Mouse (Mus musculus): Measurements from ENCODE around the gene Fgfr2. TPM values are rescaled to one million over a fixed set of nuclear protein-coding genes. Genes with fewer than 3 reads are reported as not detected.

Fgfr2 gene
- polyA plus RNA-seq, 1 experiment from 2014 or later = 92.5 TPM

- Histone ChIP-seq H3K4me3 (no peak overlapping the region), H3K27ac (no peak overlapping the region), H3K9me3 (no peaks in the 10 kb centered on the region), H3K27me3 (ENCODE audit: insufficient read depth, poor library complexity, severe bottlenecking) (no peaks in the 10 kb centered on the region), H3K36me3 (no peaks in the 10 kb centered on the region), H3K4me1 (replicated peaks) (peaks cover 7% of the 10 kb centered on the region)
- no peak for DNase-seq (ENCODE audit: low spot score)
- WGBS = 69% methylated on average over 3 of the region's 3 CpGs
These were observed 195.9 kb downstream of the Fgfr2 start for GRCm38 (mm10) chr7:132927201-132927600.

DNA sequence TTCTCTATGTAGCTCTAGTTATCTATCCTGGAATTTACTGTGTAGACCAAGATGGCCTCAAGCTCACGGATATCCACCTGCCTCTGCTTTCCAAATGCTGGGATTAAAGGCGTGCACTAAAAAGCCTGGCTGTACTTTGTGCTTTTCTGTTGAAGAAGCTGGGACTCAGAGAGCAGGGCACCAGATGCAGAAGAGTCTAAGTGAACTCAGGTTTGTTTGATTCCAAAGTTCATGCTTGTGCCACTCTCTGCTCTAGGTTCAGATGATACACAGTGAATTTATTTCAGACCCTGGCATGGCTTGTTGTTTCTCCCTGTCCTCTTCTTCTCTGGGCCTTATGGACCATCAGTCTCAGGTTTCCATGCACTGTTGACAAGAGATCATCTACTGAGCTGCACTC lies 197.9 kb downstream of the Fgfr2 start:
- H3K9me3 ChIP-seq = no peaks in the 10 kb centered on the region
- H3K27me3 ChIP-seq (ENCODE audit: insufficient read depth, poor library complexity, severe bottlenecking) = no peaks in the 10 kb centered on the region
- H3K36me3 ChIP-seq = no peaks in the 10 kb centered on the region
- 77% methylated on average over 2 of the region's 2 CpGs for WGBS
- no peak overlapping the region for H3K4me3 ChIP-seq
- H3K27ac ChIP-seq = no peak overlapping the region
- DNase-seq (ENCODE audit: low spot score) = no peak
- peaks cover 3% of the 10 kb centered on the region for H3K4me1 ChIP-seq (replicated peaks)

GRCm38 (mm10) chr7:132921971-132922370 lies 201.2 kb downstream of the Fgfr2 start:
- H3K36me3 ChIP-seq = no peaks in the 10 kb centered on the region
- 52% methylated on average over 3 of the region's 3 CpGs for WGBS
- H3K27ac ChIP-seq = no peak overlapping the region
- H3K9me3 ChIP-seq = peaks cover 6% of the 10 kb centered on the region
- no peak for DNase-seq (ENCODE audit: low spot score)
- H3K4me1 ChIP-seq (replicated peaks) = no peaks in the 10 kb centered on the region
- no peaks in the 10 kb centered on the region for H3K27me3 ChIP-seq (ENCODE audit: insufficient read depth, poor library complexity, severe bottlenecking)
- no peak overlapping the region for H3K4me3 ChIP-seq

GRCm38 (mm10) chr7:132903796-132904195 lies 219.4 kb downstream of the Fgfr2 start:
- 85% methylated on average over 3 of the region's 3 CpGs for WGBS

DNA sequence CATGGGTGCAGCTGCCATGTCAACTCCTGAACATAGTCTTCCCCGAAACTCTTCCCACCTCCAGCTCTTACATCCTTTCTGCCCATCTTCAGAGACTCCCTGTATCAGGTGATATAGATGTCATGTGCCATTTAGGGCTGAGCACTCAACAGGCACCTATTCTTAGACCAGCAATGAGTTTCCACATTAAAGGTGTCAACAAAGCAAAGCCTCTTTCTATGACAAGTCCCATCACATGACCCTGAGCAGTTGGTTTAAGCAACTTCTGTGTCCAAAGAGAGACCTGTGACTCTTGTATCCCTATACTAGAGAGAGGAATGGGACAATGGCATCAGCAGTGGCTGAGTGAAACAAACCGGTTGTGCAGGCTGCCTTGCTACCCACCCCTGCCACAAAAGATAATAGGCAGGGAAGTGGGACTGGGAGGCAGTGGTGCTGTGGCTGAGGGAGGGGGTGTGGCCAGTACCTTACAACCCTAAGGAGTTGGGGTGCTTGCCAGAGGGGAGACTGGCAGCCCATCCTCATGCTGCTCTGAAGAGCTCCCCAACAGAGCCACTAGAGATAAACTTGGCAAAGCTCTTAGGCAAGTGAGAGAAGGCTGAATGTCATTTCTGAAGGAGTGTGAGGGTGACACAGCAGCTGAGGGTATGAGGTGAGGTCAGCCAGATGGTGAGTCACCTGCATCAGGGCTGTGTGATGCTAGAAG lies 222.2 kb downstream of the Fgfr2 start:
- no peaks in the 10 kb centered on the region for H3K4me1 ChIP-seq (replicated peaks)
- no peaks in the 10 kb centered on the region for H3K9me3 ChIP-seq
- 64% methylated on average over 2 of the region's 2 CpGs for WGBS
- H3K27me3 ChIP-seq (ENCODE audit: insufficient read depth, poor library complexity, severe bottlenecking) = no peaks in the 10 kb centered on the region
- no peak overlapping the region for H3K27ac ChIP-seq
- H3K4me3 ChIP-seq = no peak overlapping the region
- DNase-seq (ENCODE audit: low spot score) = no peak
- no peaks in the 10 kb centered on the region for H3K36me3 ChIP-seq

More at GRCm38 (mm10) chr7:132903796-132904195, 219.4 kb downstream of the Fgfr2 start:
- Histone ChIP-seq H3K9me3 (peaks cover 12% of the 10 kb centered on the region), H3K4me3 (no peak overlapping the region), H3K27me3 (ENCODE audit: insufficient read depth, poor library complexity, severe bottlenecking) (no peaks in the 10 kb centered on the region), H3K4me1 (replicated peaks) (no peaks in the 10 kb centered on the region), H3K27ac (no peak overlapping the region), H3K36me3 (no peaks in the 10 kb centered on the region)
- no peak for DNase-seq (ENCODE audit: low spot score)

- H3K4me3 ChIP-seq = no peak overlapping the region
- H3K27ac ChIP-seq = no peak overlapping the region
- no peaks in the 10 kb centered on the region for H3K9me3 ChIP-seq
- 91% methylated on average over 2 of the region's 2 CpGs for WGBS
- no peak for DNase-seq (ENCODE audit: low spot score)
- H3K4me1 ChIP-seq (replicated peaks) = no peaks in the 10 kb centered on the region
- H3K36me3 ChIP-seq = no peaks in the 10 kb centered on the region
- no peaks in the 10 kb centered on the region for H3K27me3 ChIP-seq (ENCODE audit: insufficient read depth, poor library complexity, severe bottlenecking)
These were observed 224.9 kb downstream of the Fgfr2 start for GRCm38 (mm10) chr7:132898234-132898633.

DNA sequence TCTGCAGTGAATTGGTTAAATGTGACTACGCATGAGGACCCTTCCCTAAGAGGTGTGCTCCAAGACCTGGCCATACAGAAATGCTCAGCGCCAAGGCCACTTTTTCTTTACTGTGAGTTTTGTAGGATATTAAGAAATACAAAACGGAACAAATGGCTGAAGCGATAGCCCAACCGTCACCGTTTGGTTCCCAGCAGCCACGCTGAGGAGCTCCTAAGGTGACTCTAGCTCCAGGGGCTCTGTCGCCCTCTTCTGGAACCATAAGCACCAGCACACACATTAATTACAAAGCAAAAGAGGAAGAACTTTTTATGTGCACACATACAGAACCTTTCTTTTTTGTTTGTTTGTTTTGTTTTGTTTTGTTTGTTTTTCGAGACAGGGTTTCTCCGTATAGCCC lies 225.9 kb downstream of the Fgfr2 start:
- no peak overlapping the region for H3K4me3 ChIP-seq
- WGBS = 85% methylated on average over 10 of the region's 10 CpGs
- H3K27me3 ChIP-seq (ENCODE audit: insufficient read depth, poor library complexity, severe bottlenecking) = no peaks in the 10 kb centered on the region
- H3K9me3 ChIP-seq = no peaks in the 10 kb centered on the region
- H3K27ac ChIP-seq = no peak overlapping the region
- no peak for DNase-seq (ENCODE audit: low spot score)
- H3K4me1 ChIP-seq (replicated peaks) = 0 out of 2 replicates have a peak, but pooled peaks cover 1% of the 10 kb centered on the region
- H3K36me3 ChIP-seq = no peaks in the 10 kb centered on the region

DNA sequence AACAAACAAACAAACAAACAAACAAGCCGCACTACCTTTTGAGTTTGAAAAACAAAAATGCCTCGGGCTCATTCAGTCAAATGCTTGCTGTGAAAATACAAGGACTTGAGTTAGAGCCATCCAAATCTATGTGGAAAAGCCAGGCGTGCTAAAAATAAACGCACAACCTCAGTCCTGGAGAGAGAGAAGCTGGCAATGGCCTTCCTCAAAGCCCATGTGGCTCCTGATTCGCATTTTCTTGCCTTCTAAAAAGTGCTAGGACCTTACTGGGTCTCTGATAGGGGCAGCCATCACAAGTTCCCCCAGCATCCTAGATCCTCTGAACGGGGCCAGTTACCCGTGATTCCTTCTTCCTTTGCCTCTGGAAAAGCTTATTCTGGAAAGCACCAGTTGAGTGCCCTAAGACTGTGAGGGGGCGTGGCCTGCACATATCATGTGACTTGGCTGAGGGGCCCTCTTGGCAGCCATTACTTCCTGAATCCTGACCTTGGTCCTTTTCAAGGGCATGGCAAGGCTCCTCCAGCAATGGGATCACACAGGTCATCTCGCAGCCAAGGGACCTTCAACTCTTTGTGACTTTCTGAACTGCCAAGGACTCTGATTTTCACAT lies 226.8 kb downstream of the Fgfr2 start:
- 89% methylated on average over 9 of the region's 9 CpGs for WGBS
- no peak overlapping the region for H3K27ac ChIP-seq
- no peaks in the 10 kb centered on the region for H3K36me3 ChIP-seq
- no peaks in the 10 kb centered on the region for H3K9me3 ChIP-seq
- no peak for DNase-seq (ENCODE audit: low spot score)
- H3K4me3 ChIP-seq = no peak overlapping the region
- H3K27me3 ChIP-seq (ENCODE audit: insufficient read depth, poor library complexity, severe bottlenecking) = no peaks in the 10 kb centered on the region
- 0 out of 2 replicates have a peak, but pooled peaks cover 4% of the 10 kb centered on the region for H3K4me1 ChIP-seq (replicated peaks)

GRCm38 (mm10) chr7:132894841-132895555 lies 228.2 kb downstream of the Fgfr2 start:
- no peak overlapping the region for H3K4me3 ChIP-seq
- no peaks in the 10 kb centered on the region for H3K9me3 ChIP-seq
- WGBS = 83% methylated on average over 7 of the region's 7 CpGs
- no peaks in the 10 kb centered on the region for H3K27me3 ChIP-seq (ENCODE audit: insufficient read depth, poor library complexity, severe bottlenecking)
- H3K4me1 ChIP-seq (replicated peaks) = 0 out of 2 replicates have a peak, but pooled peaks cover 4% of the 10 kb centered on the region
- no peak for DNase-seq (ENCODE audit: low spot score)
- H3K36me3 ChIP-seq = no peaks in the 10 kb centered on the region
- H3K27ac ChIP-seq = no peak overlapping the region

DNA sequence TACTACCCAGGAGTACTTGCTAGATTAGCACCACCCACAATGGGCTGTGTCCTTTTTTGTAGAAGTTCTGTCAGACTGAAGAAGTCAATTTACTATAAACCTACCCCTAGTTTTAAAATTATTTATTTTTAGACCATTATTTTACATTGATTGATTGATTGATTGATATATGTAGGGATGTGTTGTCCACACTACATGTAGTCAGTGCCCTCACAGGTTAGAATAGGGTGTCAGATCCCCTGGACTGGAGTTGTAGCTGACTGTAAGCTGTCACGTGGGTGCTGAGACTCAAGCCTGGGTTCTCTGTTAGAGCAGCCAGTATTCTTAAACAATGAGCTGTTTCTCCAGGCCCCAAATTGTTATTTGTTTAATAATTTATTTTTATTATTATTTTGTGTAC lies 229.8 kb downstream of the Fgfr2 start:
- Histone ChIP-seq H3K4me3 (no peak overlapping the region), H3K9me3 (no peaks in the 10 kb centered on the region), H3K27ac (no peak overlapping the region), H3K27me3 (ENCODE audit: insufficient read depth, poor library complexity, severe bottlenecking) (no peaks in the 10 kb centered on the region), H3K4me1 (replicated peaks) (0 out of 2 replicates have a peak, but pooled peaks cover 4% of the 10 kb centered on the region), H3K36me3 (no peaks in the 10 kb centered on the region)
- DNase-seq (ENCODE audit: low spot score) = no peak
- 78% methylated on average over 1 of the region's 1 CpGs for WGBS

DNA sequence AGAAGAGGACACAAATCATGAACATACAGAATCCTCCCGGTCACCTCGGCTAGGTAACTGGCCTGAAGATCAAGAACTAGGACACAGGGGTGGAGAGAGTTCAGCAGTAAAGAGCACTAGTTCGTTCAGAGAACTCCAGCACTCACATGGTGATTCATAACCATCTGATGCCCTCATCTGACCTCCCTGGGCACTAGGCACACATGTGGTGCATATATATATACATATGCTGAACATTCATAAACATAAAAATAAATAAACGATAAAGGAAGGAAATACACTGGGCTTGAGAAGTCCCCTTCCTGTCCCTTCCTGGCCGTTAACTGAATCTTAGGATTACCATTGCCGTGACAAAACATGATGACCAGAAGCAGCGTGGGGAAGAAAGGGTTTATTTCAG lies 230.3 kb downstream of the Fgfr2 start:
- Histone ChIP-seq H3K4me3 (no peak overlapping the region), H3K27me3 (ENCODE audit: insufficient read depth, poor library complexity, severe bottlenecking) (no peaks in the 10 kb centered on the region), H3K36me3 (no peaks in the 10 kb centered on the region), H3K4me1 (replicated peaks) (0 out of 2 replicates have a peak, but pooled peaks cover 4% of the 10 kb centered on the region), H3K9me3 (no peaks in the 10 kb centered on the region), H3K27ac (no peak overlapping the region)
- WGBS = 86% methylated on average over 7 of the region's 7 CpGs
- DNase-seq (ENCODE audit: low spot score) = no peak

DNA sequence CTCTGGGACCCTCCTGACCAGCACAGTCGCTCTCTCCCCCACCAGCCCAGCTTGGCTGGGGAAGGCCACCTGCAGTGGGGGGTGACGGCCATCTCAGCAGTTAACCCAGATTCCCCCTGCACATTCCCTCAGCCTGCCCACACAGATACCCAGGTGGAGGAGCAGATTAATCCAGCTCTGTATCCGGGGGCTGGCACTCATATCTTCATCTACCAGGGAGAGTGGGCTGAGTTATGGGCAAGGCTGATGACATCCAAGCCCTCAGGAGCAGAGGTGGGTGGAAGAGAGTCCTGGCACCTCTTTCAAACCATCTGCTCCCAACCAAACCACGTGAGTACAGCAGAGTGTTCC lies 230.9 kb downstream of the Fgfr2 start:
- 46% methylated on average over 4 of the region's 4 CpGs for WGBS
- Histone ChIP-seq H3K27ac (no peak overlapping the region), H3K27me3 (ENCODE audit: insufficient read depth, poor library complexity, severe bottlenecking) (no peaks in the 10 kb centered on the region), H3K4me3 (no peak overlapping the region), H3K9me3 (no peaks in the 10 kb centered on the region), H3K4me1 (replicated peaks) (peaks cover 7% of the 10 kb centered on the region; the same call in 1 of the 2 replicates), H3K36me3 (no peaks in the 10 kb centered on the region)
- no peak for DNase-seq (ENCODE audit: low spot score)

All from hindbrain, embryonic 10.5 days (tissue).